Mouse (Mus musculus): ENCODE data around the gene Camsap1.

Camsap1 gene

GRCm38 (mm10) chr2:25882276-25882675, 100.8 kb downstream of the Camsap1 start:
- no peak for DNase-seq (ENCODE audit: low read depth, low spot score)

DNA sequence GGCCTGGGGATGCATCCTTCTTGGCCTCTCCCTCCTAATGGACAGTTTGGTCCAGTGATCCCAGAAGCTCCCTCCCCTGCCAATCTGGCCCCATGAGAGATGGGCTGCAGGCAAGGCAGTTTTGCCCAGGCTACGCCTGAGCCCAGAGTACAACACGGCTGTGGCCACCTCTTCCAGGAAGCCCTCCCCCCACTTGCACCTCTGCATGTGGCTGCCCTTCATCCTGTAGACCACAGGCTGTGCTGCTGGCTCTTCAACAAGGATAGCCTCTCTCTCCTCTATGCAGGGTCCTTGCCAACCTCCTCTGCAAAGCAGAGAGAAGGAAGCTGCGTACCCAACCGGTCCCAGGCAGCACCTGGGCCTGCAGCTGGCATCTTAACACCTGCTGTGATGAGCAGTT, 104.0 kb downstream of the Camsap1 start:
- DNase-seq (ENCODE audit: low read depth, low spot score) = no peak

- DNase-seq (ENCODE audit: low read depth, low spot score) = no peak
Measured at GRCm38 (mm10) chr2:25878516-25878915, 104.6 kb downstream of the Camsap1 start.

GRCm38 (mm10) chr2:25877736-25878268, 105.3 kb downstream of the Camsap1 start:
- DNase-seq (ENCODE audit: low read depth, low spot score) = no peak

DNA sequence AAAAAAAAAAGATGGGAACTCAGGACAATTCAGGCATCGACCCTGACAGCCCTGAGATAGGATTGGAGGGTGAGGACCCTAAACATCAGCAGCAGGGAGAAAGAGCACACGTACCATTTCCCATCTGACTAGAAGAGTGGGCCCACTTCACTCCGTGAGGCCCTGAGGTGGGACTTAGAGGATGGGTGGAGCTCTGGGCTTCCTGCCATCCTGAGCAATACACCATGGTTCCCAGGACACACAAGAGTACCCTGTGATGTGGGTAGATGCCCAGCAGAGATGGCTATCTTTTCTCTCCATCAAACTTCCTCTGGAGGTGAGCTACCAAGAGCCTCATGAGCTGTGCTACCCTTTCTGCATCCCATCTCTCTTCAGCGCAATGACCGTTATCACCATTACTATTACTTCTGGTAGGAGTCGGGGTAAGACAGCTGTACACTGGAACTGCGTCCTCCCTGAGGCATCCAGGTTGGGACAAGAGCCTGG, 105.8 kb downstream of the Camsap1 start:
- no peak for DNase-seq (ENCODE audit: low read depth, low spot score)
